Mouse (Mus musculus) small intestine, adult 2 months (tissue): Measurements from ENCODE around the gene Ctbs. TPM values are rescaled to one million over a fixed set of nuclear protein-coding genes. Genes with fewer than 3 reads are reported as not detected.

Experiments used
- H3K27ac ChIP-seq: fragments of 200-500 bp; 2 replicates; pipeline ENCODE4 v1.5.1; 2012; ENCODE audit warnings: low read depth, low read length, control low read depth, inconsistent platforms; ENCODE audit not compliant: insufficient read depth
- H3K27me3 ChIP-seq: fragments of 200-500 bp; 2 replicates; pipeline ENCODE4 v1.6.1; 2012; ENCODE audit warnings: mild to moderate bottlenecking, moderate library complexity, low read length, inconsistent platforms; ENCODE audit not compliant: control insufficient read depth, insufficient read depth
- H3K36me3 ChIP-seq: fragments of 200-500 bp; 2 replicates; pipeline ENCODE4 v1.6.1; 2012; ENCODE audit warnings: mild to moderate bottlenecking, low read length, control low read depth, inconsistent platforms; ENCODE audit not compliant: control insufficient read depth, insufficient read depth
- H3K4me1 ChIP-seq: fragments of 200-500 bp; 2 replicates; pipeline ENCODE4 v1.6.1; 2012; ENCODE audit warnings: low read length, inconsistent platforms, mixed read lengths; ENCODE audit not compliant: control insufficient read depth, insufficient read depth, insufficient read length
- H3K4me3 ChIP-seq: fragments of 200-500 bp; 2 replicates; pipeline ENCODE4 v1.5.1; 2012; ENCODE audit warnings: low read depth, mild to moderate bottlenecking, control low read depth, inconsistent platforms, low read length, moderate library complexity
- CTCF ChIP-seq: fragments of 200-500 bp; IDR thresholded peaks from 2 replicates; pipeline ENCODE4 v1.5.1; 2012; ENCODE audit warnings: low read depth, mild to moderate bottlenecking, control low read depth, inconsistent platforms, low read length, moderate library complexity, mixed read lengths; ENCODE audit not compliant: insufficient replicate concordance, insufficient read length; ENCODE audit errors: extremely low read depth
- POLR2A ChIP-seq: fragments of 200-500 bp; IDR thresholded peaks from 2 replicates; pipeline ENCODE4 v1.6.1; 2012; ENCODE audit warnings: low read depth, mild to moderate bottlenecking, control low read depth, inconsistent platforms, low read length, moderate library complexity
- WGBS: fragments of 180-500 bp; shearing (Covaris S2); methylation state at CpG from one replicate; pipeline ENCODE4 v1.1.7; 2018; 5-methylcytosine and 5-hydroxymethylcytosine counted together
- polyA plus RNA-seq: library from polyadenylated mRNA; depleted of rRNA; stranded (reverse); fragments of >200 nt; gene quantifications from 2 replicates; pipeline ENCODE4 v1.2.3, GENCODE M21; 2012

The Ctbs gene
- polyA plus RNA-seq, 1 experiment = 0.70 TPM

GRCm38 (mm10) chr3:146410114-146410513, 39.5 kb upstream of the Ctbs start:
- no peak overlapping the region for H3K4me3 ChIP-seq
- no peak for TF ChIP-seq POLR2A
- no peak for TF ChIP-seq CTCF
- 60% methylated on average over 7 of the region's 7 CpGs for WGBS
- H3K4me1 ChIP-seq = peaks cover 40% of the 10 kb centered on the region
- no peaks in the 10 kb centered on the region for H3K36me3 ChIP-seq
- H3K27me3 ChIP-seq = no peaks in the 10 kb centered on the region
- no peak overlapping the region for H3K27ac ChIP-seq

GRCm38 (mm10) chr3:146412008-146412407, 37.6 kb upstream of the Ctbs start:
- Histone ChIP-seq H3K4me1 (peaks cover 36% of the 10 kb centered on the region), H3K27ac (no peak overlapping the region), H3K27me3 (no peaks in the 10 kb centered on the region), H3K36me3 (no peaks in the 10 kb centered on the region), H3K4me3 (no peak overlapping the region)
- TF ChIP-seq CTCF = no peak
- no peak for TF ChIP-seq POLR2A
- WGBS = 32% methylated on average over 2 of the region's 2 CpGs

DNA sequence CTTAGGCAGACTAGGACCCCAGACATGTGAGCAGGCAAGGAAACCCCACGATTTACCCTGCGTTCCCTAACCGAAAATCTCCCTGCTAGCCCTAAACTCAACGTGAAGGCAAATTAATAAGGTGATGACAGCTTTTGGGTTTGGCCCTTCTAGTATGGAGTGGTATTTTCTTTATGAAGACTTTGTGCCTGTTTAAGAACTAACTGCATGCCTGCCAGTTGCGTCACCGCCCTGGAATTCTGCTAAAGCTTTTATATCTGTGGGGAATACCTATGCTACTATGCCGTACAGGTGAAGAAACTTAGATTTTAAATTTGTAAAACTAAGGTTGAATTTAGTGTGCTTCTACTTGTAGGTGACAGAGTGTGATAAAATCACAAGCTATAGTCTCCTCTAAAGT, 37.1 kb upstream of the Ctbs start:
- Histone ChIP-seq H3K36me3 (peaks cover 3% of the 10 kb centered on the region; the same call in 1 of the 2 replicates), H3K4me3 (no peak overlapping the region), H3K27me3 (no peaks in the 10 kb centered on the region), H3K4me1 (peaks cover 36% of the 10 kb centered on the region), H3K27ac (no peak overlapping the region)
- no peak for TF ChIP-seq POLR2A
- no peak for TF ChIP-seq CTCF
- WGBS = 90% methylated on average over 7 of the region's 7 CpGs

DNA sequence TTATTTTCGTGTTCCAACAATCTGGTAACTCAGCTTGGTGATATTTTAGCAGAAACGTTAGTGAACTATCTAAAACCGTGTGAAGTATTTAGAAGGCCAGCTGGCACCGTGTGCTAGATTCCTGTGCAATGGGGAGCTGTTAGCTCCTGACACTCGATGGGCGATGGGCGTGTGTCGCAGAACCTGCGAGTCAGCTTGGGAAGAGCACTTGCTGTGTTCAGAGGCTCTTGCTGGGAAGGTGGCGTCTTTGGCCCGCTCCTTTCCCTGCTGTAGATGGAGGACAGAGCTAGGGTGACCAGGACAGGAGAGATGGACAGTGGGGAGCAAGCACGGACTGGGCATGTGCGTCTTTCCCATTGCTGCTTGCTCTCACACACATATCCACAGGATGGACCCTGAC, 36.6 kb upstream of the Ctbs start:
- Histone ChIP-seq H3K27me3 (no peaks in the 10 kb centered on the region), H3K36me3 (peaks cover 6% of the 10 kb centered on the region; the same call in 1 of the 2 replicates), H3K27ac (no peak overlapping the region), H3K4me1 (peaks cover 36% of the 10 kb centered on the region), H3K4me3 (no peak overlapping the region)
- WGBS = 89% methylated on average over 13 of the region's 13 CpGs
- TF ChIP-seq CTCF (no peak), POLR2A (no peak)

DNA sequence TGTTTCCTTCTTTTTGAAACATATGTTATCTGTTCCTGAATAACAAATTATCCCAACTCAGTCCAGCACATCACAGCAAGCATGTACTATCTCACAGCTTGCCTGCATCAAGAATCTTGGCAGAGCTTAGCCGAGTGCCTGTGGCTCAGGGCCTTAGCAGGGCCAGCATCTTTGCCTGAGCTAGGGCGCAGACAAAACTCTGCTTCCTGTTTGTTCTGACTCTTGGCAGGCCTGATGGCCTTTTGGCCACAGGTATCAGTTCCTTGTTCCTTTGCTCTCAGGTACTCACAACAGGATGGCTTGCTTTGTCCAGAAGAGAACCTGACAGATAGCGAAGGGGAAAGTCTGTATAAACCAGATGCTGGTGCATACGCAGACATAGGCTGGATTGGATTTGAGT, 35.6 kb upstream of the Ctbs start:
- H3K4me1 ChIP-seq = peaks cover 33% of the 10 kb centered on the region
- H3K4me3 ChIP-seq = no peak overlapping the region
- TF ChIP-seq CTCF (no peak), POLR2A (no peak)
- peak overlapping the region; percentile 40 for H3K27ac ChIP-seq
- H3K27me3 ChIP-seq = no peaks in the 10 kb centered on the region
- H3K36me3 ChIP-seq = peaks cover 11% of the 10 kb centered on the region
- WGBS = 50% methylated on average over 4 of the region's 4 CpGs

DNA sequence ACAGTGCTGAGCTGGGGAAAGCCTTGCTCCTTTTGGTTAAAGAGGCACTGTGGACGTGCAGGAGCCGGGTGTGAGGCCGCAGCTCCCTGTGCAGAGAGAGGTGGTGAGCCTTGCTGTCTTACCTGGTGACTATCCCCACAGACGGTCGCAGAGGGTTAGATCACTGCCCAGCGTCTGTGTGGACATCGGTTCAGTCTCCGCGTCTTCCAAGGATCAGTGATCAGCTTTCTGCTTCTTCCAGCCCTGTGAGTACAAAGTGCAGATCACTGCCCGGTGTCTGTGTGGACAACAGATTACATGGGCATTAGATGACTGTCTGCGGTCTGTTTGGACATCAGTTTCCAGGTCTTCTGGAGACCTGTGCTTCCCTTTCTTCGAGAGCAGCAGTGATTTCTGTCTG, 35.0 kb upstream of the Ctbs start:
- H3K27me3 ChIP-seq = no peaks in the 10 kb centered on the region
- H3K36me3 ChIP-seq = peaks cover 17% of the 10 kb centered on the region
- peak overlapping the region; percentile 40; the same call in 1 of the 2 replicates for H3K27ac ChIP-seq
- H3K4me1 ChIP-seq = peaks cover 29% of the 10 kb centered on the region
- WGBS = 75% methylated on average over 12 of the region's 12 CpGs
- H3K4me3 ChIP-seq = no peak overlapping the region
- TF ChIP-seq CTCF (no peak), POLR2A (no peak)

DNA sequence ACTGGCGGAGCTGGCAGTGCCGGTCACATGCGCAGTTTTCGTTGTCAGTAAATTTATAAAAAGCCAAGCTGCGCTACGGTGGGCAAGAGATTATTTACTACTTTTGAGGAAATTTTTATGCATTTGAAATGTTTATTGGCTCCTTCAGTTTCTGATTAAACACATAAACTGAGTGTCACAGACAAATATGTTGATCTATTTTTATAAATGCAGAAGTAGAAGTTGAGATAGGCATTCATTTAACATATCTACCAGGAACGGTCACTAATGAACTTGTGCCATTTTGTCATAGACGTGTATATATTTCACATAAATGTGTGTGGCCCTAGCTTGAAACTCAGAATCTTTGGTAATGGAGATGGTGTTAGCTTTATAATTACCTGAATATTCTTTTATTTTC, 31.7 kb upstream of the Ctbs start:
- Histone ChIP-seq H3K27ac (no peak overlapping the region), H3K27me3 (no peaks in the 10 kb centered on the region), H3K36me3 (peaks cover 35% of the 10 kb centered on the region), H3K4me3 (no peak overlapping the region), H3K4me1 (peaks cover 9% of the 10 kb centered on the region)
- TF ChIP-seq POLR2A = no peak
- TF ChIP-seq CTCF = no peak
- WGBS = 93% methylated on average over 8 of the region's 8 CpGs

GRCm38 (mm10) chr3:146418901-146419300, 30.7 kb upstream of the Ctbs start:
- Histone ChIP-seq H3K27me3 (no peaks in the 10 kb centered on the region), H3K27ac (no peak overlapping the region), H3K4me1 (peaks cover 8% of the 10 kb centered on the region), H3K4me3 (no peak overlapping the region), H3K36me3 (peaks cover 42% of the 10 kb centered on the region)
- no peak for TF ChIP-seq CTCF
- no peak for TF ChIP-seq POLR2A
- 85% methylated on average over 7 of the region's 7 CpGs for WGBS
